Mouse (Mus musculus): ENCODE measurements around the gene Pcmt1. TPM values are rescaled to one million over a fixed set of nuclear protein-coding genes. Genes with fewer than 3 reads are reported as not detected.
A peak's percentile ranks its signal among the peaks of the same experiment; 100 is the strongest.

Gene Pcmt1
- polyA plus RNA-seq, 1 experiment = 73.9 TPM

DNA sequence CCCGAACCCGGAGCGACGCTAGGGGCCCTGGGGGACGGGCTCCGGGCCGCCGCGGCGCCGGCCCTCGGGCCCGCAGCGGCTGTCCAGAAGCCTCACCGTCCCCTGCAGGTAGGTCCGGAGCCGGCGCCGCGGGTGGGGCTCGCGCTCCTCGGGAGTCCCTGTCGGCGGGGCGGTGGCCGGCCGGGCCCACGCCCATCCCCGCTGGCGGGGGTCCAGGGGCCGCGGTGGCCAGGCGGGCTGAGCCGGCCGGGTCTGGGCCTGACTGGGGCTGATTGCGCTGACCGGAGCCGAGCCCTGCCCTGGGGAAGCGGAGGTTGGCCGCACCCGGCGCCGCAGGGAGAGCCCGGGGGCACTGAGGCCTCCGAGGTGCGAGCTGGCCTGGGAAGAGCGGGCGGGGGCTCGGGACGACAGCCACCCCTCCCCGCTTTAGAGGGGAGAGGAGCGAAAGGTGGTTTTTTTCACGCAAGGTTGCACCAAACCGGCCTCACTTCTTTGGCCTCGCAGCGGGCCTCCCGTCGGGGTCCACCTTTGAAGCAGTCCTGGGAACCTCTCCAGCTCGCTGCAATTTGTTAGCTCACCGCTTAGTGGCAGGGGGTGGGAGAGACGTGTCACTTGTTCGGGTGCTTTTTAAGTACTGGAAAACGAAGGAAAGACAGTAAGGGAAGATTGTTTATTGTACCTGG is 548 bp upstream of the Pcmt1 start:
- Histone ChIP-seq H3K4me3 (ENCODE audit: low read depth, low read length) (peak overlapping the region; percentile 82), H3K4me1 (ENCODE audit: control insufficient read depth, insufficient read depth, low read length) (no peaks in the 10 kb centered on the region), H3K36me3 (ENCODE audit: control insufficient read depth, insufficient read depth, low read length, poor library complexity, severe bottlenecking) (peaks cover 30% of the 10 kb centered on the region), H3K9me3 (replicated peaks; ENCODE audit: control insufficient read depth, insufficient read depth, low read length, poor library complexity, severe bottlenecking) (no peaks in the 10 kb centered on the region), H3K9ac (ENCODE audit: low read depth, poor library complexity, severe bottlenecking) (peak overlapping the region; percentile 99), H3K27ac (ENCODE audit: insufficient read depth, low read length) (no peak overlapping the region), H3K27me3 (ENCODE audit: control insufficient read depth, insufficient read depth, low read length, poor library complexity, severe bottlenecking) (no peaks in the 10 kb centered on the region)
- TF ChIP-seq CTCF (IDR thresholded peaks at IDR 0.05; ENCODE audit: low read depth, low read length) = no peak

- no peak overlapping the region for H3K9ac ChIP-seq (ENCODE audit: low read depth, poor library complexity, severe bottlenecking)
- no peaks in the 10 kb centered on the region for H3K27me3 ChIP-seq (ENCODE audit: control insufficient read depth, insufficient read depth, low read length, poor library complexity, severe bottlenecking)
- no peak for TF ChIP-seq POLR2A (IDR thresholded peaks at IDR 0.05; ENCODE audit: insufficient read depth, low read length)
- TF ChIP-seq CTCF (IDR thresholded peaks at IDR 0.05; ENCODE audit: low read depth, low read length) = peak; percentile 10
- peaks cover 75% of the 10 kb centered on the region for H3K36me3 ChIP-seq (ENCODE audit: control insufficient read depth, insufficient read depth, low read length, poor library complexity, severe bottlenecking)
- H3K4me1 ChIP-seq (ENCODE audit: control insufficient read depth, insufficient read depth, low read length) = no peaks in the 10 kb centered on the region
- no peak overlapping the region for H3K4me3 ChIP-seq (ENCODE audit: low read depth, low read length)
- H3K9me3 ChIP-seq (replicated peaks; ENCODE audit: control insufficient read depth, insufficient read depth, low read length, poor library complexity, severe bottlenecking) = no peaks in the 10 kb centered on the region
- H3K27ac ChIP-seq (ENCODE audit: insufficient read depth, low read length) = no peak overlapping the region
Observed at GRCm38 (mm10) chr10:7673673-7674072, 7.3 kb downstream of the Pcmt1 start.

DNA sequence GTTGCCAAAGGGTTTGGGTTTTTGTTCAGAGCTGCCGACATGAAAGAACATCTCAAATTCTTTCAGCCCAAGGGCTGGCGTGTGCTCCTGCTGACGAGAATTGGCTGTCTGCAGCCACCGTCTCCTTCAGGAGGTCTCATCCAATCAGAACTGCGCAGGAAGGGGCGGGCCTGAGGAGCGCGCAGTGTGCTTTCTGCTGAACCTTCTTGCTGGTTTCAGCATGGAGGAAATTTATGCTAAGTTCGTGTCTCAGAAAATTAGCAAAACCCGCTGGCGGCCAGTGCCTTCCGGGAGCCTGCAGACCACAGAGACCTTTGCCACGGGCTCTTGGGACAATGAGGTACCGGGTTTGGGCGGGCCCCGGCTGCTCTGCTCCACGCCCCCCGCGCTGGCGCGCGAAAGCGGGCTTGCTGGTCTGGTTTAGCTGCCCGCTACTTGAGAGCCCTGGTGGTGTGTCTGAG is 13.6 kb downstream of the Pcmt1 start, which contains the start of gene Nup43:
Gene Nup43, plus strand, starts transcription at position 162 of the 461 bp plus-strand sequence.
- TF ChIP-seq POLR2A (IDR thresholded peaks at IDR 0.05; ENCODE audit: insufficient read depth, low read length) (peak; percentile 41), CTCF (IDR thresholded peaks at IDR 0.05; ENCODE audit: low read depth, low read length) (no peak)
- H3K4me1 ChIP-seq (ENCODE audit: control insufficient read depth, insufficient read depth, low read length) = no peaks in the 10 kb centered on the region
- H3K4me3 ChIP-seq (ENCODE audit: low read depth, low read length) = peak within 1 kb of the TSS; percentile 95
- peaks cover 28% of the 10 kb centered on the region for H3K36me3 ChIP-seq (ENCODE audit: control insufficient read depth, insufficient read depth, low read length, poor library complexity, severe bottlenecking)
- H3K27ac ChIP-seq (ENCODE audit: insufficient read depth, low read length) = peak within 1 kb of the TSS; percentile 42; the same call in 1 of the 2 replicates
- H3K27me3 ChIP-seq (ENCODE audit: control insufficient read depth, insufficient read depth, low read length, poor library complexity, severe bottlenecking) = no peaks in the 10 kb centered on the region
- no peaks in the 10 kb centered on the region for H3K9me3 ChIP-seq (replicated peaks; ENCODE audit: control insufficient read depth, insufficient read depth, low read length, poor library complexity, severe bottlenecking)
- H3K9ac ChIP-seq (ENCODE audit: low read depth, poor library complexity, severe bottlenecking) = peak within 1 kb of the TSS; percentile 91

- Histone ChIP-seq H3K36me3 (ENCODE audit: control insufficient read depth, insufficient read depth, low read length, poor library complexity, severe bottlenecking) (peaks cover 9% of the 10 kb centered on the region), H3K27ac (ENCODE audit: insufficient read depth, low read length) (no peak overlapping the region), H3K9me3 (replicated peaks; ENCODE audit: control insufficient read depth, insufficient read depth, low read length, poor library complexity, severe bottlenecking) (no peaks in the 10 kb centered on the region), H3K4me1 (ENCODE audit: control insufficient read depth, insufficient read depth, low read length) (no peaks in the 10 kb centered on the region), H3K9ac (ENCODE audit: low read depth, poor library complexity, severe bottlenecking) (no peak overlapping the region), H3K27me3 (ENCODE audit: control insufficient read depth, insufficient read depth, low read length, poor library complexity, severe bottlenecking) (no peaks in the 10 kb centered on the region), H3K4me3 (ENCODE audit: low read depth, low read length) (no peak overlapping the region)
- TF ChIP-seq POLR2A (IDR thresholded peaks at IDR 0.05; ENCODE audit: insufficient read depth, low read length) = no peak
- TF ChIP-seq CTCF (IDR thresholded peaks at IDR 0.05; ENCODE audit: low read depth, low read length) = no peak
Observed at GRCm38 (mm10) chr10:7664889-7665288, 16.0 kb downstream of the Pcmt1 start.

GRCm38 (mm10) chr10:7664027-7664526 is 16.9 kb downstream of the Pcmt1 start:
- H3K4me1 ChIP-seq (ENCODE audit: control insufficient read depth, insufficient read depth, low read length) = no peaks in the 10 kb centered on the region
- no peak overlapping the region for H3K27ac ChIP-seq (ENCODE audit: insufficient read depth, low read length)
- TF ChIP-seq EP300 (IDR thresholded peaks at IDR 0.05; ENCODE audit: insufficient read depth, low read depth, low read length) = no peak
- no peak for TF ChIP-seq POLR2A (IDR thresholded peaks at IDR 0.05; ENCODE audit: insufficient read depth, low read length)
- TF ChIP-seq CTCF (IDR thresholded peaks at IDR 0.05; ENCODE audit: low read depth, low read length) = no peak
- H3K36me3 ChIP-seq (ENCODE audit: control insufficient read depth, insufficient read depth, low read length, poor library complexity, severe bottlenecking) = peaks cover 3% of the 10 kb centered on the region; the same call in 1 of the 2 replicates
- H3K9me3 ChIP-seq (replicated peaks; ENCODE audit: control insufficient read depth, insufficient read depth, low read length, poor library complexity, severe bottlenecking) = no peaks in the 10 kb centered on the region
- H3K4me3 ChIP-seq (ENCODE audit: low read depth, low read length) = 0 out of 2 replicates have a peak overlapping the region, but pooled peaks have one; percentile 93
- no peaks in the 10 kb centered on the region for H3K27me3 ChIP-seq (ENCODE audit: control insufficient read depth, insufficient read depth, low read length, poor library complexity, severe bottlenecking)
- peak overlapping the region; percentile 86 for H3K9ac ChIP-seq (ENCODE audit: low read depth, poor library complexity, severe bottlenecking)

DNA sequence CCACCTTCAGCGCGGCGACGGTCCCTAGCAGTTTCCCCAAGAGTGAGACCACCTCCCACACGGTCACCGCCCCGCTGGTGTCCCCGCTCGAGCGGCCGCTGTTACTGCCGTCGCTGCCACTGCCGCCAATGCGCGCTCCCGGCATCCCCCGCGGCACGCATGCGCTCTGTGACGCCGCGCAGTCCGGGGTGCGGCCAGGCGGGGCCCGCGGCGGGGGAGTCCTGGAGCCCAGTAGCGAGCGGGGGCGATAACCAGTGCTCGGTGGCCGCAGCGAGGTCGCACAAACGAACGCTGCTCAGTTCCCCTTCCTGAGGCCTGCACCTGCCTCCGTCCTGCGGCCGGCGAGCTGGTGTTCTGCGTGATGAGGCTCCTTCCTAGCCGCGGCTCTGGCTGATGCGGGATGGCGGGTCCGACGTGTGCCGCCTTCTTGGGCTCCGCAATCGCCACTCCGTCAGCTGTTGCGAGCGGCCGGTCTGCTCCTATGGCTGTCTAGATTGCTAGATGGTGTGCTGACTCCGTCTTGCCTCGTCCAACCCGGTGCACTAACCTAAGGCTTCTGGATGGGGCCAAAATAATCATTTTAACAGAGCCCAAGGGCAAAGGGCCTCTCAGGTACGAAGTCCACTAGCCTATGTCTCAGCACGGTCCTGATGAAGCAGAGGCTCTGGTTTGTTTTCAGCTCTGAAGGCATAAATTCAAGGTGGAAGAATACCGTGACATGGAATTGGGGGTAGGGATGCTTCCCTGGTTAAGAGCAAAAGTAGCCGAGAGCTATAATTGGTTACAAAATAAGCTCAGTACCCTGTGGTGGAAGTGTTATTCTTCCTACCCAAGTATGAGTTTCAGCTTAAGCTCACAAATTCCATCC is 17.5 kb downstream of the Pcmt1 start:
- no peaks in the 10 kb centered on the region for H3K4me1 ChIP-seq (ENCODE audit: control insufficient read depth, insufficient read depth, low read length)
- no peaks in the 10 kb centered on the region for H3K9me3 ChIP-seq (replicated peaks; ENCODE audit: control insufficient read depth, insufficient read depth, low read length, poor library complexity, severe bottlenecking)
- peak; percentile 78 for TF ChIP-seq POLR2A (IDR thresholded peaks at IDR 0.05; ENCODE audit: insufficient read depth, low read length)
- no peak for TF ChIP-seq CTCF (IDR thresholded peaks at IDR 0.05; ENCODE audit: low read depth, low read length)
- H3K4me3 ChIP-seq (ENCODE audit: low read depth, low read length) = peak overlapping the region; percentile 93
- H3K36me3 ChIP-seq (ENCODE audit: control insufficient read depth, insufficient read depth, low read length, poor library complexity, severe bottlenecking) = no peaks in the 10 kb centered on the region
- no peaks in the 10 kb centered on the region for H3K27me3 ChIP-seq (ENCODE audit: control insufficient read depth, insufficient read depth, low read length, poor library complexity, severe bottlenecking)
- H3K27ac ChIP-seq (ENCODE audit: insufficient read depth, low read length) = peak overlapping the region; percentile 3; the same call in 1 of the 2 replicates
- H3K9ac ChIP-seq (ENCODE audit: low read depth, poor library complexity, severe bottlenecking) = peak overlapping the region; percentile 86
